19 mouse cellular contexts compared by ENCODE assay signal in genomic region chr5:140733336-140733735, GRCm38 (mm10). TPM values are rescaled to one million over a fixed set of nuclear protein-coding genes. Genes with fewer than 3 reads are reported as not detected.
DNase-seq lines count a peak whose midpoint lies in the region; ATAC-seq and TF ChIP-seq lines count a peak whose summit lies in the region.
"Had no signal": no experiment of that assay in that cellular context is flagged by ENCODE, and none has a peak within 500 bp of the region (broad histone marks: within the 10 kb centered on the region; RNA-seq: fewer than 3 reads in every experiment).

No protein-coding gene starts in this region.

- no peaks in the 10 kb centered on the region for H3K36me3 ChIP-seq in small intestine, adult 2 months (ENCODE audit: control insufficient read depth, insufficient read depth, low read length)
- H3K36me3 ChIP-seq in midbrain, embryonic 11.5 days (ENCODE audit: control insufficient read depth, insufficient read depth, low read length): no peaks in the 10 kb centered on the region
- H3K36me3 ChIP-seq: neural tube, embryonic 12.5 days had no signal

- H3K27ac ChIP-seq in small intestine, adult 2 months (ENCODE audit: insufficient read depth, low read depth, low read length): peak overlapping the region; percentile 49
- no peak overlapping the region for H3K27ac ChIP-seq in midbrain, embryonic 11.5 days (ENCODE audit: low read depth, low read length)
- H3K27ac ChIP-seq: forebrain, embryonic 13.5 days; hindbrain, embryonic 14.5 days; neural tube, embryonic 12.5 days had no signal

- TF ChIP-seq CTCF in small intestine, adult 2 months (IDR thresholded peaks at IDR 0.05; ENCODE audit: extremely low read depth, insufficient read length, insufficient replicate concordance, low read depth, low read length): no peak

- DNase-seq in heart, adult 11 months: peak; percentile 92
- no peak for DNase-seq in heart, postnatal 4 days
- peak; percentile 24 for DNase-seq in lung, postnatal 25 days (ENCODE audit: low spot score)
- no peak for DNase-seq in lung, postnatal 10 days
- DNase-seq in lung, postnatal 36 days: peak; percentile 67
- DNase-seq in adrenal gland, postnatal 36 days: no peak
- no peak for DNase-seq in midbrain, embryonic 11.5 days (ENCODE audit: low spot score, missing footprints)
- DNase-seq: adrenal gland, postnatal 10 days; cerebellum, adult 9-11 months; embryo, embryonic 11 days; heart, adult 18-20 months; kidney, adult 2 months; lung, embryonic 14.5 days; midbrain, embryonic 14.5 days; spleen, adult 18-20 months had no signal

- no peak for TF ChIP-seq POLR2A in small intestine, adult 2 months (IDR thresholded peaks at IDR 0.05; ENCODE audit: low read depth, low read length)

- no peaks in the 10 kb centered on the region for H3K9me3 ChIP-seq in midbrain, embryonic 11.5 days (ENCODE audit: control insufficient read depth, low read length)
- H3K9me3 ChIP-seq: forebrain, embryonic 13.5 days had no signal

- 63% methylated on average over 3 of the region's 3 CpGs for WGBS in small intestine, adult 2 months
- 84% methylated on average over 3 of the region's 3 CpGs for WGBS in midbrain, embryonic 11.5 days

- no peak for ATAC-seq in midbrain, embryonic 11.5 days (ENCODE audit: low FRiP score)
- ATAC-seq: forebrain, embryonic 13.5 days had no signal

- H3K27me3 ChIP-seq in small intestine, adult 2 months (ENCODE audit: control insufficient read depth, insufficient read depth, low read length): peaks cover 20% of the 10 kb centered on the region
- peaks cover 13% of the 10 kb centered on the region for H3K27me3 ChIP-seq in midbrain, embryonic 11.5 days (ENCODE audit: control insufficient read depth, insufficient read depth, low read length)

- no peak overlapping the region for H3K4me2 ChIP-seq in midbrain, embryonic 11.5 days
- H3K4me2 ChIP-seq: forebrain, embryonic 13.5 days; hindbrain, embryonic 14.5 days; lung, embryonic 14.5 days; neural tube, embryonic 12.5 days had no signal

- peaks cover 2% of the 10 kb centered on the region; the same call in 1 of the 2 replicates for H3K4me1 ChIP-seq in small intestine, adult 2 months (ENCODE audit: control insufficient read depth, insufficient read depth, insufficient read length, low read length)
- peaks cover 6% of the 10 kb centered on the region for H3K4me1 ChIP-seq in midbrain, embryonic 11.5 days (ENCODE audit: control insufficient read depth, insufficient read depth, low read length)

- no peak overlapping the region for H3K9ac ChIP-seq in midbrain, embryonic 11.5 days (ENCODE audit: low read length)
- H3K9ac ChIP-seq: forebrain, embryonic 13.5 days; hindbrain, embryonic 14.5 days; lung, embryonic 14.5 days; neural tube, embryonic 12.5 days had no signal

- no peak overlapping the region for H3K4me3 ChIP-seq in small intestine, adult 2 months (ENCODE audit: low read depth, low read length)
- H3K4me3 ChIP-seq in midbrain, embryonic 11.5 days (ENCODE audit: low read depth, low read length): no peak overlapping the region
- H3K4me3 ChIP-seq: forebrain, embryonic 13.5 days; neural tube, embryonic 12.5 days had no signal

RNA-seq across cellular contexts. Expression of gene Amz1, which starts 9.4 kb away (rescaled TPM):
- 1 to 10 TPM in 1 of 2 experiments, under 1 TPM in 1; 0.93 to 1.5 TPM for total RNA-seq in heart, postnatal 4 days (2021)
- polyA plus RNA-seq in small intestine, adult 2 months (2012; rRNA removed): 2.0 and 3.8 TPM in 2 replicates
- total RNA-seq in adrenal gland, postnatal 36 days (2021): under 1 TPM; 0.50 to 0.66 TPM
- polyA plus RNA-seq in midbrain, embryonic 11.5 days (2014; fragmentation: Nextera tagmentation; extraction: Ambion mirVana): 0.67 and 0.97 TPM in 2 replicates

RNA-seq across cellular contexts. Expression of gene Brat1, which starts 28.5 kb away (rescaled TPM):
- 1 to 10 TPM; 8.3 to 9.0 TPM for total RNA-seq in heart, postnatal 4 days (2021)
- polyA plus RNA-seq in small intestine, adult 2 months (2012; rRNA removed): 8.8 and 17.8 TPM in 2 replicates
- total RNA-seq in adrenal gland, postnatal 36 days (2021): 10 to 100 TPM; 16.4 to 25.6 TPM
- 8.3 and 11.4 TPM in 2 replicates for polyA plus RNA-seq in midbrain, embryonic 11.5 days (2014; fragmentation: Nextera tagmentation; extraction: Ambion mirVana)

RNA-seq across cellular contexts. Expression of gene Iqce, which starts 31.2 kb away (rescaled TPM):
- 10 to 100 TPM; 11.3 to 12.8 TPM for total RNA-seq in heart, postnatal 4 days (2021)
- polyA plus RNA-seq in small intestine, adult 2 months (2012; rRNA removed): 3.4 and 6.9 TPM in 2 replicates
- total RNA-seq in adrenal gland, postnatal 36 days (2021): 10 to 100 TPM; 18.6 to 19.7 TPM
- 13.9 and 15.6 TPM in 2 replicates for polyA plus RNA-seq in midbrain, embryonic 11.5 days (2014; fragmentation: Nextera tagmentation; extraction: Ambion mirVana)

Comparison
In these comparisons a context has a peak if more than half of its experiments do, and no peak if none do; other contexts are left out.
1. DNase-seq: peak in heart, adult 11 months (single experiment), lung, postnatal 25 days (single experiment) and lung, postnatal 36 days (single experiment); none in heart, postnatal 4 days (single experiment), lung, postnatal 10 days (single experiment), adrenal gland, postnatal 36 days (0 of 2) and midbrain, embryonic 11.5 days (single experiment).